Mouse (Mus musculus): Measurements from ENCODE around the gene Slc35d1. TPM values are rescaled to one million over a fixed set of nuclear protein-coding genes. Genes with fewer than 3 reads are reported as not detected.

The Slc35d1 gene
- polyA plus RNA-seq, 1 experiment from 2014 or later: 9.8 TPM

DNA sequence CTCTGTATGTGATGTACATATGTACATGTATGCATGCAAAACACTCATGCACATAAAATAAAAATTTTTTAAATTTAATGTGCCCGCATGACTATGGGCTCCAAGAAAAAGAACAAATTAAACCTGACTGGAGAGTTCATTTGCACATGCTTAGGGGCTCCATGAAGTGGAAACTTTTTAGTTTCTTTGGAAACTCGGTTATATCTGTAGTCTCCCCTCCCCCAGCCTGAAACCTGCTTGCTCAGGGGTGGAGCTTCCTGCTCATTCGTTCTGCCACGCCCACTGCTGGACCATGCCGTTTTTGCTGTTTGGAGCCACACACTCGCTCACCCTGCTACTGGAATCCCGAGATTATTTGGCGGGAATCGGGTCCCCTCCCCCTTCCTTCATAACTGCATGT is 7.9 kb upstream of the Slc35d1 start:
- DNase-seq (ENCODE audit: low spot score, missing footprints) (no peak), ATAC-seq (ENCODE audit: low FRiP score) (no peak)
- Histone ChIP-seq H3K4me2 (no peak overlapping the region), H3K9ac (ENCODE audit: low read length) (no peak overlapping the region), H3K4me3 (ENCODE audit: low read depth, low read length) (no peak overlapping the region), H3K9me3 (ENCODE audit: control insufficient read depth, low read length) (no peaks in the 10 kb centered on the region), H3K27ac (ENCODE audit: low read depth, low read length) (no peak overlapping the region), H3K36me3 (ENCODE audit: control insufficient read depth, insufficient read depth, low read length) (no peaks in the 10 kb centered on the region), H3K27me3 (ENCODE audit: control insufficient read depth, insufficient read depth, low read length) (no peaks in the 10 kb centered on the region), H3K4me1 (ENCODE audit: control insufficient read depth, insufficient read depth, low read length) (no peaks in the 10 kb centered on the region)
- 40% methylated on average over 9 of the region's 9 CpGs for WGBS

DNA sequence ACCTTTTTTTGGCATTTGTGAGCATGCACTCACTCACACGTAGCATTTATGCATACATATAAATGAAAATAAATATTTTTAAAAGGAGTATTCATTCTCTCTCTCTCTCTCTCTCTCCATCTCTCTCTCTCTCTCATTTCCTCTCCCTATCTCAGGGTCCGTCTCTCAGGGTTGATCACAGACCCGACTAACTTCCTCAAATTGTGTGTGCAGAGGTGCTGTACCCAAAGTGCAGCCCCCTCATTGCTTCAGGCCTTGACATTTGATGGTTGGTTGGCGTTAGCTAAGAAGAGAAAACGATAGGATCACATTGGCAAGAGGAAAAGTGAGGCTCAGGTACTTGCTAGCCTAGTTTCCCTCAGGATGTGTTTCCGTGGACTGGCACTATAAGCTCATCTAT is 6.8 kb upstream of the Slc35d1 start:
- DNase-seq (ENCODE audit: low spot score, missing footprints) (no peak), ATAC-seq (ENCODE audit: low FRiP score) (no peak)
- H3K4me2 ChIP-seq: no peak overlapping the region
- H3K4me3 ChIP-seq (ENCODE audit: low read depth, low read length): no peak overlapping the region
- no peaks in the 10 kb centered on the region for H3K4me1 ChIP-seq (ENCODE audit: control insufficient read depth, insufficient read depth, low read length)
- H3K27ac ChIP-seq (ENCODE audit: low read depth, low read length): no peak overlapping the region
- 80% methylated on average over 6 of the region's 6 CpGs for WGBS
- H3K9me3 ChIP-seq (ENCODE audit: control insufficient read depth, low read length): no peaks in the 10 kb centered on the region
- no peaks in the 10 kb centered on the region for H3K27me3 ChIP-seq (ENCODE audit: control insufficient read depth, insufficient read depth, low read length)
- no peaks in the 10 kb centered on the region for H3K36me3 ChIP-seq (ENCODE audit: control insufficient read depth, insufficient read depth, low read length)
- H3K9ac ChIP-seq (ENCODE audit: low read length): no peak overlapping the region

DNA sequence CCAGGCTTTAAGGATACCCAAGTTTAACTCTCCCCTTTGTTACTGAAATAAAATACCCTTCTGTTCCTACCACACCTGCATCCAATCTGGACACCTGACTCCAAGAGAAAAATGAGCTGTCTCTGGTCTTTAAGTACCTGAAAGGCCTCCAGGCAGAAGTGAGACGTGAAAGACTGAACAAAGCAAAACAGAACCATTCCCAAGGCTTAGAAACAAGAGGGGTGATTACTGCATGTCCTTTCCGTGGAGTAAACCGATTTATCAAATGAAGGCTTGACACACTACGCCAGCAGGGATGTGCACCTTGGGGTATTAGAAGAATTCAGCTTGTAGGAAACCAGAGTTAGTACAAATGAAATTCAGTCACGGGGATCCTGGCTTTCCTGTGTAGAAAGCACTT is 4.0 kb upstream of the Slc35d1 start:
- no peaks in the 10 kb centered on the region for H3K9me3 ChIP-seq (ENCODE audit: control insufficient read depth, low read length)

DNA sequence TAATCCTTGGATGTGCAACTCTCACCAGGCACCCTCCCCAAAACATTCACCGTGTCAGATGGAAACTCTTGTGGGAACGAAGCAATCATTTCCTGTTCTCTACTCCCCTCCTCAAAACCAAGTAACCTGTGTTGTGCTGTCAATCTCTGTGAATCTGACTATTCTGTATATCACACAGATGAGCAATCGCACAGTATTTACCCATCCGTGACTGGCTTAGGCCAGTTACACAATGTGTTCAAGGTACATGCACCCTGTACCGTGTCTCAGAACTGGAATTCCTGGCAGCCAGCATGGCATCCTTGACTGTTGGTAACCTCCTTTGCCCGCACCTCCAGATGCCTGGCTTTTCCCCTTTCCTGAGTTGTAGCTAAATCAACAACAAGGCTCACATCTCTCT is 1.1 kb upstream of the Slc35d1 start:
- no peaks in the 10 kb centered on the region for H3K27me3 ChIP-seq (ENCODE audit: control insufficient read depth, insufficient read depth, low read length)
- H3K4me3 ChIP-seq (ENCODE audit: low read depth, low read length): no peak overlapping the region
- no peak overlapping the region for H3K9ac ChIP-seq (ENCODE audit: low read length)
- H3K9me3 ChIP-seq (ENCODE audit: control insufficient read depth, low read length): no peaks in the 10 kb centered on the region
- H3K4me1 ChIP-seq (ENCODE audit: control insufficient read depth, insufficient read depth, low read length): peaks cover 3% of the 10 kb centered on the region
- no peak overlapping the region for H3K27ac ChIP-seq (ENCODE audit: low read depth, low read length)
- WGBS: 85% methylated on average over 6 of the region's 6 CpGs
- ATAC-seq (ENCODE audit: low FRiP score) (no peak), DNase-seq (ENCODE audit: low spot score, missing footprints) (no peak)
- H3K36me3 ChIP-seq (ENCODE audit: control insufficient read depth, insufficient read depth, low read length): no peaks in the 10 kb centered on the region; the same call in 1 of the 2 replicates
- no peak overlapping the region for H3K4me2 ChIP-seq

More for the DNA sequence above, 4.0 kb upstream of the Slc35d1 start:
- DNase-seq (ENCODE audit: low spot score, missing footprints) (no peak), ATAC-seq (ENCODE audit: low FRiP score) (no peak)
- Histone ChIP-seq H3K27ac (ENCODE audit: low read depth, low read length) (no peak overlapping the region), H3K36me3 (ENCODE audit: control insufficient read depth, insufficient read depth, low read length) (no peaks in the 10 kb centered on the region), H3K27me3 (ENCODE audit: control insufficient read depth, insufficient read depth, low read length) (no peaks in the 10 kb centered on the region), H3K9ac (ENCODE audit: low read length) (no peak overlapping the region), H3K4me3 (ENCODE audit: low read depth, low read length) (no peak overlapping the region), H3K4me2 (no peak overlapping the region), H3K4me1 (ENCODE audit: control insufficient read depth, insufficient read depth, low read length) (no peaks in the 10 kb centered on the region; the same call in 1 of the 2 replicates)
- 82% methylated on average over 5 of the region's 5 CpGs for WGBS

DNA sequence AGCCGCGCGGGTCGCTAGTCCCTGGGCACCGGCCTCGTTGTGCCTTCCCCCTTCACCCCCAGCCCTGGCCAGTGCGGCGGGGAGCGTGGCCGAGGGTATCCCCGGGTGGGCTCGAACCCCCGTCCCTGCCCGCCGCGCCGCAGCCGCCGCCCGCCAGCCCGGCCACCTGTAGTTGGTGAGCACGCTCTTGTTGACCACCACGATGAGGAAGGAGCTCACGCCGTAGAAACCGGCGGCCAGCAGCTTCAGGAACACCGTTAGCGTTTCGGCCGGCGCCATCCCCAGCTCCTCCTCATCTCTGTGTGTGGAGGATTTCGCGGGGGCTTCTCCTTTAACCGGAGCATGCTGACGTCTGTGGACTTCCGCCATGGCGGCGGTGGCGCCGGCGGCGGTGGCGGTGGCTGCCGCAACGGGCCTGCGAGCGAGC is 453 bp downstream of the Slc35d1 start:
- ATAC-seq (ENCODE audit: low FRiP score) (peak; percentile 83), DNase-seq (ENCODE audit: low spot score, missing footprints) (peak; percentile 95)
- H3K4me3 ChIP-seq (ENCODE audit: low read depth, low read length): peak overlapping the region; percentile 89
- no peaks in the 10 kb centered on the region for H3K27me3 ChIP-seq (ENCODE audit: control insufficient read depth, insufficient read depth, low read length)
- peak overlapping the region; percentile 93 for H3K27ac ChIP-seq (ENCODE audit: low read depth, low read length)
- H3K9ac ChIP-seq (ENCODE audit: low read length): peak overlapping the region; percentile 98
- under 1% methylated on average over 48 of the region's 48 CpGs for WGBS
- peak overlapping the region; percentile 73 for H3K4me2 ChIP-seq
- no peaks in the 10 kb centered on the region for H3K9me3 ChIP-seq (ENCODE audit: control insufficient read depth, low read length)
- no peaks in the 10 kb centered on the region; the same call in 1 of the 2 replicates for H3K36me3 ChIP-seq (ENCODE audit: control insufficient read depth, insufficient read depth, low read length)
- H3K4me1 ChIP-seq (ENCODE audit: control insufficient read depth, insufficient read depth, low read length): peaks cover 3% of the 10 kb centered on the region

DNA sequence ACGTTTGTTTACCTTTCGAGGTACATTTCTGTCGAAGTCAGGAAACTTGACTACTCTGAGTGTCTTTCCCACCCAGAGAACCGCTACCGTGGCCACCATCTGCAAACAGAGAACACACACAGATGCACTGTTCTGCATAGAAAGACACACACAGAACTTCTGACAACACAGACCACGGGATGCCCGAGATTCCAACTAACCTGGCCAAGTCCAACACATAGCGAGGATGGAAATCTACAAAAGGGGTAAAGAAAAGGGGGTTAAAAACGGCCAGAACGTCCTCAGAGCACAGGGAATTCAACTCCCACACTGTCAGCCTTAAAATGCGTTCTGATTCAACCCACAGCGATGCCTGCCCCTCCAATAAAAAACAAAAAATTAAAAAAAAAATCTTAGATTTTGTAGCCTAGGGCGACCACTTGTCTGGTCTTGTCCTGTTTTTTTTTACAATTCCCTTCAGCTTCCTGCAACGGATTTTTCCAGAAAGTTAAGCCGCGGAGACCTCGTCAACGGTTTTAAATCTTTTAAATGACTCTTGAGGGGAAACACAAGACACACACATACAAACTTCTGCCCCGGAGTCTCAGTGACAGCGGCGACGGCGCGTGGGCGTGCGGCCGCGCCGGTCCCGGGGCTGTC is 986 bp downstream of the Slc35d1 start:
- Histone ChIP-seq H3K4me3 (ENCODE audit: low read depth, low read length) (peak overlapping the region; percentile 89), H3K4me1 (ENCODE audit: control insufficient read depth, insufficient read depth, low read length) (peaks cover 3% of the 10 kb centered on the region), H3K27me3 (ENCODE audit: control insufficient read depth, insufficient read depth, low read length) (no peaks in the 10 kb centered on the region), H3K9me3 (ENCODE audit: control insufficient read depth, low read length) (no peaks in the 10 kb centered on the region), H3K9ac (ENCODE audit: low read length) (peak overlapping the region; percentile 98), H3K4me2 (peak overlapping the region; percentile 73), H3K36me3 (ENCODE audit: control insufficient read depth, insufficient read depth, low read length) (no peaks in the 10 kb centered on the region; the same call in 1 of the 2 replicates), H3K27ac (ENCODE audit: low read depth, low read length) (peak overlapping the region; percentile 93)
- WGBS: 5% methylated on average over 30 of the region's 30 CpGs
- ATAC-seq (ENCODE audit: low FRiP score): no peak
- peak; percentile 90 for DNase-seq (ENCODE audit: low spot score, missing footprints)

DNA sequence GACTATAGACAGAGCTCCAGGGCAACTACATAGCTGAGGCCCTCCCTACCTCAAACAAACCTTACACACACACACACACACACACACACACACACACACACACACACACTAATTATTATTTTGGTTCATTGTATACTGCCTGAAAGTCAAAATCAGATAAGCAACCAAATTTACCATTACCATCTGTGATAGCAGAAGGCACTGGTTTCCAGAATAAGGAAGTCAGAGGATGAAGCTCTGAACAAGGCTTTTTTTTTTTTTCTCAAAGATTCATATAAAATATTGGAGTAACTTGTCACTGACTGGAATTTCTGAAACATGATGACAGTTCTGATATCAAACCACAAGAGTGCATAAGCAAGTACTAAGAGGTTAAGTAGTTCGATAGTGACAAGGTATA is 6.4 kb downstream of the Slc35d1 start:
- DNase-seq (ENCODE audit: low spot score, missing footprints): no peak
- Histone ChIP-seq H3K4me1 (ENCODE audit: control insufficient read depth, insufficient read depth, low read length) (peaks cover 2% of the 10 kb centered on the region; the same call in 1 of the 2 replicates), H3K4me2 (no peak overlapping the region), H3K27ac (ENCODE audit: low read depth, low read length) (no peak overlapping the region), H3K36me3 (ENCODE audit: control insufficient read depth, insufficient read depth, low read length) (peaks cover 3% of the 10 kb centered on the region), H3K9me3 (ENCODE audit: control insufficient read depth, low read length) (no peaks in the 10 kb centered on the region), H3K9ac (ENCODE audit: low read length) (no peak overlapping the region), H3K4me3 (ENCODE audit: low read depth, low read length) (no peak overlapping the region), H3K27me3 (ENCODE audit: control insufficient read depth, insufficient read depth, low read length) (no peaks in the 10 kb centered on the region)
- WGBS: 89% methylated on average over 1 of the region's 1 CpGs
- ATAC-seq (ENCODE audit: low FRiP score): no peak

DNA sequence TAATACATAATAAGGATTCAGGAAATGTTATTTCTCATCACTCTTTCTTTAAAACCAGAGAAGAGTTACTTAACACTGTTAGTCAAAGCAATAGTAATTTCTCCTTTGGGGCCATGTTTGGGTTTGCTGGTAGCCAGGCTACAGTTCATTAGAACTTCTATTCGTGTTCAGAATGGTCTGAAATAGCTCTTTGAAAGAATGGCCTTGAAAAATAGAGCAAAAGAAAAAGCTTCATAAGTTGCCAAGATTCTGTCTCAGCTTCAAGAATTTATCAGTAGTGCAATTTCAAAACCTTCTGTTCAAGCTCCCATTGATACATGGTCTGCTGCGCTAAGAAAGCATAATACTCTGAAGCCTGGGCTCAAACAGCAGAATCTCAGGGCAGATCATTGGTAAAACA is 11.3 kb downstream of the Slc35d1 start:
- Histone ChIP-seq H3K9ac (ENCODE audit: low read length) (no peak overlapping the region), H3K4me1 (ENCODE audit: control insufficient read depth, insufficient read depth, low read length) (no peaks in the 10 kb centered on the region), H3K36me3 (ENCODE audit: control insufficient read depth, insufficient read depth, low read length) (peaks cover 3% of the 10 kb centered on the region; the same call in 1 of the 2 replicates), H3K4me3 (ENCODE audit: low read depth, low read length) (no peak overlapping the region), H3K27me3 (ENCODE audit: control insufficient read depth, insufficient read depth, low read length) (no peaks in the 10 kb centered on the region), H3K4me2 (no peak overlapping the region), H3K9me3 (ENCODE audit: control insufficient read depth, low read length) (no peaks in the 10 kb centered on the region), H3K27ac (ENCODE audit: low read depth, low read length) (no peak overlapping the region)
- no peak for ATAC-seq (ENCODE audit: low FRiP score)
- 94% methylated on average over 2 of the region's 2 CpGs for WGBS
- no peak for DNase-seq (ENCODE audit: low spot score, missing footprints)

DNA sequence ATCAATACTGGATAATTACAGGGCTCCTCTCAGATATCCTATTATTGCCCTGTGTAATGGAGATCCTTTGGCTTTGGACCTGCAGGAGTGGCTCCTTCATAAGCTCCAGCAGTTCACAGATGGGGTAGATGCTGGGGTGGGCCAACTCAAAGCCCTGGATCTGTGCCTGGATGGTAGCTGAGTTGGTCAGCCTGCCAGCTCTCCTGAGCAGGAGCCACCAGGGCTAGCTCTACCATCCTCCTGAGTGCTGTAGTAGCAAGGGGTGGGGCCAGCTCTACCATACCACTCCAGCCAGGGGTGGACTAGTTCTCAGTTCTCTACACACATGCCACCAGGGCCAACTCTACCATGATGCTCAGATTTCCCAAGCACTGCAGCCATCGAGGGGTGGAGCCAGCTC is 14.9 kb downstream of the Slc35d1 start:
- Histone ChIP-seq H3K27ac (ENCODE audit: low read depth, low read length) (no peak overlapping the region), H3K27me3 (ENCODE audit: control insufficient read depth, insufficient read depth, low read length) (no peaks in the 10 kb centered on the region), H3K4me3 (ENCODE audit: low read depth, low read length) (no peak overlapping the region), H3K4me1 (ENCODE audit: control insufficient read depth, insufficient read depth, low read length) (no peaks in the 10 kb centered on the region), H3K4me2 (no peak overlapping the region), H3K36me3 (ENCODE audit: control insufficient read depth, insufficient read depth, low read length) (no peaks in the 10 kb centered on the region), H3K9me3 (ENCODE audit: control insufficient read depth, low read length) (no peaks in the 10 kb centered on the region), H3K9ac (ENCODE audit: low read length) (no peak overlapping the region)
- ATAC-seq (ENCODE audit: low FRiP score): no peak
- DNase-seq (ENCODE audit: low spot score, missing footprints): no peak
- 95% methylated on average over 1 of the region's 1 CpGs for WGBS
